Mouse (Mus musculus) embryonic facial prominence, embryonic 14.5 days (tissue): Measurements from ENCODE around the gene Aldh1a1. TPM values are rescaled to one million over a fixed set of nuclear protein-coding genes. Genes with fewer than 3 reads are reported as not detected.

Experiments used
- ATAC-seq: fragments of 200-750 bp; cut with Nextera tagmentation; 2 replicates; pipeline ENCODE4 v1.8.0; 2017; ENCODE audit warnings: low read depth, moderate number of reproducible peaks, moderate TSS enrichment
- DNase-seq: peaks from one replicate; pipeline ENCODE4 v3.0.0-alpha.2; 2015; ENCODE audit warnings: low spot score
- H3K27ac ChIP-seq: fragments of 300-500 bp; sonication (generic); replicated peaks from 2 replicates; pipeline ENCODE4 v1.5.1; 2014; ENCODE audit warnings: low read depth, mild to moderate bottlenecking, low read length, moderate library complexity
- H3K27me3 ChIP-seq: fragments of 300-500 bp; sonication (generic); replicated peaks from 2 replicates; pipeline ENCODE4 v1.6.1; 2014; ENCODE audit warnings: low read length; ENCODE audit not compliant: control insufficient read depth, insufficient read depth
- H3K36me3 ChIP-seq: fragments of 300-500 bp; sonication (generic); 2 replicates; pipeline ENCODE4 v1.6.1; 2014; ENCODE audit warnings: low read length, mixed read lengths; ENCODE audit not compliant: control insufficient read depth, insufficient read depth
- H3K4me1 ChIP-seq: fragments of 300-500 bp; sonication (generic); 2 replicates; pipeline ENCODE4 v1.6.1; 2014; ENCODE audit warnings: antibody characterized with exemption, low read length; ENCODE audit not compliant: control insufficient read depth, insufficient read depth
- H3K4me2 ChIP-seq: fragments of 300-500 bp; sonication (generic); 2 replicates; pipeline ENCODE4 v1.6.1; 2014; ENCODE audit warnings: low read depth, mild to moderate bottlenecking, low read length, moderate library complexity, mixed read lengths
- H3K4me3 ChIP-seq: fragments of 300-500 bp; sonication (generic); 2 replicates; pipeline ENCODE4 v1.5.1; 2014; ENCODE audit warnings: low read depth, mild to moderate bottlenecking, low read length
- H3K9ac ChIP-seq: fragments of 300-500 bp; sonication (generic); 2 replicates; pipeline ENCODE4 v1.6.1; 2014; ENCODE audit warnings: low read depth, mild to moderate bottlenecking, low read length, moderate library complexity, mixed read lengths
- H3K9me3 ChIP-seq: fragments of 300-500 bp; sonication (generic); 2 replicates; pipeline ENCODE4 v1.6.1; 2016; ENCODE audit warnings: low read length; ENCODE audit not compliant: control insufficient read depth
- WGBS: fragments of 180-500 bp; shearing (Covaris S2); extraction: QIAGEN DNeasy Blood & Tissue Kit; methylation state at CpG from one replicate; pipeline ENCODE4 v1.1.7; 2014; 5-methylcytosine and 5-hydroxymethylcytosine counted together
- polyA plus RNA-seq: library from polyadenylated mRNA; unstranded; fragments of >200 nt; fragmentation: Nextera tagmentation; extraction: Ambion mirVana; gene quantifications from 2 replicates; pipeline ENCODE4 v1.2.1, GENCODE M21; 2014

Aldh1a1 gene
- polyA plus RNA-seq, 1 experiment from 2014 or later, result 11.1 TPM

DNA sequence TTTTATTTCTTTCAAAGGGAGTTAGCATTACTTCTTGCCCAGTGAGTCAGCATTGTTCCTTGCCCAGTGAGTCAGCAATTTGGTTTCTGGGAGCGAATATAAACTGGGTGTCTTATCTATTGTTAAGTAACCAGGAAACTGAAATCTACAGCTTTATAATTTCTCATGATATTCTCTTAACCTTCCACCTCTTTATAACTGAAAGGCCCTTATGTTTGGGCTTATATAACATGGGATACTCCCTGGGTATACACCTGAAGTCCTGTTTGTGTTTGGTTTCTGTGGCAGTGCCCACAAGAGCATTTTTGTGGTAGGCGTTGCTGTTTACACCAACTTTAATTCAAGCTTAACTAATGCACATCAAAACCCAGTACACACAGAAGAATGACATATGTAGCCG lies 66.4 kb downstream of the Aldh1a1 start:
- no peak overlapping the region for H3K4me3 ChIP-seq
- H3K9me3 ChIP-seq, result no peaks in the 10 kb centered on the region
- no peaks in the 10 kb centered on the region for H3K4me1 ChIP-seq
- DNase-seq, result no peak
- 81% methylated on average over 3 of the region's 3 CpGs for WGBS
- ATAC-seq, result no peak
- H3K4me2 ChIP-seq, result no peak overlapping the region
- H3K36me3 ChIP-seq, result no peaks in the 10 kb centered on the region
- no peak overlapping the region for H3K9ac ChIP-seq
- H3K27ac ChIP-seq, result no peak overlapping the region
- no peaks in the 10 kb centered on the region for H3K27me3 ChIP-seq

GRCm38 (mm10) chr19:20559952-20560351 lies 67.4 kb downstream of the Aldh1a1 start:
- WGBS, result 80% methylated on average over 2 of the region's 2 CpGs
- H3K27ac ChIP-seq, result no peak overlapping the region
- H3K9ac ChIP-seq, result no peak overlapping the region
- no peaks in the 10 kb centered on the region for H3K27me3 ChIP-seq
- H3K4me3 ChIP-seq, result no peak overlapping the region
- no peaks in the 10 kb centered on the region for H3K9me3 ChIP-seq
- no peak for DNase-seq
- no peaks in the 10 kb centered on the region for H3K4me1 ChIP-seq
- no peak for ATAC-seq
- H3K36me3 ChIP-seq, result no peaks in the 10 kb centered on the region
- no peak overlapping the region for H3K4me2 ChIP-seq

DNA sequence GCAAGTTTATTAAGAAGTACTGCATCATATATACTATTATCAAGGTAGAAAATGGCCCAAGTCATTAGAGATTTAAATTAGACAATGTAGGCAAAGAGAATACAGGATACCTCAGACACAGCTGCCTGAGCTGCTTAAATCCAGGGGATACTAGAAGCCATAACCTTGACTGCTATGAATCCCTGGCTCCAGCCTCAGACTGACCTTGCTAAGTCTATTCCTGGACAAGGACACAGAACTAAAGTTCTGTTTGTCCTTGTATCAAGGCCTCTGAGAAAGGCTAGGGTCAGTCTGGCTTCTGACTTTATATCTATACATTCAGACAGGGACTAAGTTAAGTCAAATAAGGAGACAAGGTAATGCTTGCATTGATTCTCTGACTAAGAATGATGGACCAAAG lies 69.9 kb downstream of the Aldh1a1 start:
- Histone ChIP-seq H3K9me3 (no peaks in the 10 kb centered on the region), H3K36me3 (no peaks in the 10 kb centered on the region), H3K4me1 (no peaks in the 10 kb centered on the region), H3K4me3 (no peak overlapping the region), H3K27me3 (no peaks in the 10 kb centered on the region), H3K9ac (no peak overlapping the region), H3K27ac (no peak overlapping the region), H3K4me2 (no peak overlapping the region)
- DNase-seq (no peak), ATAC-seq (no peak)

- ATAC-seq, result no peak
- Histone ChIP-seq H3K4me3 (no peak overlapping the region), H3K27ac (no peak overlapping the region), H3K9me3 (no peaks in the 10 kb centered on the region), H3K36me3 (no peaks in the 10 kb centered on the region), H3K9ac (no peak overlapping the region), H3K4me2 (no peak overlapping the region), H3K4me1 (no peaks in the 10 kb centered on the region), H3K27me3 (no peaks in the 10 kb centered on the region)
- whole genome bisulfite sequencing, result 66% methylated on average over 4 of the region's 4 CpGs
- no peak for DNase-seq
Observed at GRCm38 (mm10) chr19:20566294-20566693, 73.8 kb downstream of the Aldh1a1 start.

GRCm38 (mm10) chr19:20567039-20567438 lies 74.5 kb downstream of the Aldh1a1 start:
- H3K27ac ChIP-seq, result no peak overlapping the region
- no peaks in the 10 kb centered on the region for H3K36me3 ChIP-seq
- no peak overlapping the region for H3K4me3 ChIP-seq
- no peak overlapping the region for H3K4me2 ChIP-seq
- H3K27me3 ChIP-seq, result no peaks in the 10 kb centered on the region
- WGBS, result 96% methylated on average over 2 of the region's 2 CpGs
- H3K9me3 ChIP-seq, result no peaks in the 10 kb centered on the region
- H3K9ac ChIP-seq, result no peak overlapping the region
- H3K4me1 ChIP-seq, result no peaks in the 10 kb centered on the region
- no peak for ATAC-seq
- DNase-seq, result no peak

DNA sequence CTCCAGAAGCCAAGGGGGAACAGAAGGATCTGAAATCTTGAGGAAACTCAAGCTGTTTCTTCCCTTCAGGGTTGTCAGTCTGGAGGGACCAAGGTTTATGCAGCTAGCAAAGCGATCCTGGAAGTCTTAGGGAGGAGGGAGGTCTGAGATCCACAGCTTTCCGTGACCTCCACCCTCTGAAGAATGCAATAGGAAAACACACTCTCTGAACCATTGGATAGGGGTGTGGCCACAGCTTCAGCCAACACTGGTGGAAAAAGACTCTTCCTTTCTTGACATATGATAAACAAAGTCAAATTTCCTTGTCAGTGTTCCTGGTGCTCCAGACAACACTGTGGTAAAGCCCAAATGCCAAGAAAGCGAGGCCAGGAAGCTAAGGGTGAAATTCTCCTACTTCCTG lies 84.5 kb downstream of the Aldh1a1 start:
- 67% methylated on average over 3 of the region's 3 CpGs for WGBS
- H3K9me3 ChIP-seq, result no peaks in the 10 kb centered on the region
- H3K4me3 ChIP-seq, result no peak overlapping the region
- ATAC-seq (no peak), DNase-seq (no peak)
- H3K36me3 ChIP-seq, result no peaks in the 10 kb centered on the region
- H3K4me1 ChIP-seq, result no peaks in the 10 kb centered on the region
- no peak overlapping the region for H3K4me2 ChIP-seq
- no peaks in the 10 kb centered on the region for H3K27me3 ChIP-seq
- H3K27ac ChIP-seq, result no peak overlapping the region
- no peak overlapping the region for H3K9ac ChIP-seq

DNA sequence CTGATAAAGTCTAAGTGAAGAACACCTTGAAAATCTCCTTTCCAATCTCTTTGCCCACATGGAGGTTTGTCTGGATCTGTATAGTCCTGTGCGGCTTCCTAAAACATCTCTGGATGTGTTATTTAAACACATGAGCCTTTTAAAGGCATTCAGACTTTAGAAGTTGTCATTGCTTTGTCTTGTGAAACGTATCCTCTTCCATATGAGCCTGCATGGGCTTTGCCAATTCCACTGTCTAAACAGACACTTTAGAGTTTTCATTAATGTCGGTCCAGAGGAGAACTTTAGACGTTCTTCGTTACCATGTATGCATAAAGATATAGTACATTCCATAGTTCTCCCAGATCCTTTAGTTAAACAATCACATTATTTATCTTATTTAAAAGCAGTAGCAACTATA lies 84.9 kb downstream of the Aldh1a1 start:
- Histone ChIP-seq H3K27ac (no peak overlapping the region), H3K4me3 (no peak overlapping the region)

DNA sequence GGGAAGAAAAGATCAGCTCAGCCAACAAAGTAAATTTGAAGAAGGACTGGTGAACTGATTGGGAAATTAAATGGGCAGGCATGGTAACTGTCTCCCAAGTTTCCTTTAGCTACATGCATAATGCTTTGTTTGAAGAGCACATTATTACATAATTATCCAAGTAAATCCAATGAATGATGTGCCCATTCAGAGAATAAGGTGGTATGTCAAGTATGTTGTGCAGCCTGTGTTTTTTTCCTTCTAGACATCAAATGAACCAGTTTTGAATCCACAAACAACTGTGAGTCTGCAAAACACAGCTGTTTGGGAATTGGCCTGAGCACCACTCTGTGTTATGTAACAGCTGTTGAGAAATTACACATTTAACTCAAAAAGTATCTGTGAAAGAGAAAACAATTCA lies 107.4 kb downstream of the Aldh1a1 start:
- no peak overlapping the region for H3K4me3 ChIP-seq
- no peaks in the 10 kb centered on the region for H3K36me3 ChIP-seq
- no peak overlapping the region for H3K27ac ChIP-seq
- H3K27me3 ChIP-seq, result no peaks in the 10 kb centered on the region
- no peaks in the 10 kb centered on the region for H3K4me1 ChIP-seq
- ATAC-seq (no peak), DNase-seq (peak; percentile 10)
- no peak overlapping the region for H3K9ac ChIP-seq
- H3K4me2 ChIP-seq, result no peak overlapping the region
- no peaks in the 10 kb centered on the region for H3K9me3 ChIP-seq

More for the DNA sequence above, 84.9 kb downstream of the Aldh1a1 start:
- ATAC-seq (no peak), DNase-seq (no peak)
- no peak overlapping the region for H3K9ac ChIP-seq
- no peaks in the 10 kb centered on the region for H3K36me3 ChIP-seq
- WGBS, result 71% methylated on average over 5 of the region's 5 CpGs
- no peaks in the 10 kb centered on the region for H3K9me3 ChIP-seq
- no peaks in the 10 kb centered on the region for H3K4me1 ChIP-seq
- H3K27me3 ChIP-seq, result no peaks in the 10 kb centered on the region
- no peak overlapping the region for H3K4me2 ChIP-seq

DNA sequence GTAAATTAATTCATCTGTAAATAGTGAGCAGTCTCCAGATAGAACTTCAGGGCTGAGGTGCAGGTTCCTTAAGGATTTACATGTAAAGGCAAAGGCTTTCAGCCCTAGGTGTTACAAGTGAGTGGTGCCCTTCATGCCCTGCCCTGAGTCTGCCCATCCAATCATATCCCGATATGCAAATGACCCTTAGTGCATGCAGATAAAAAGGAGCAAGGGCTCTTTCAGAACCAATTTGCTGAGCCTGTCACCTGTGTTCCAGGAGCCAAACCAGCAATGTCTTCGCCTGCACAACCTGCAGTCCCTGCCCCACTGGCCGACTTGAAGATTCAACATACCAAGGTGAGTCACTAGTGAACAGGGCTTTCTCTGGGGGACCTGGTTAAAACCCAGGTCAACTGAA lies 109.2 kb downstream of the Aldh1a1 start:
- Histone ChIP-seq H3K27me3 (no peaks in the 10 kb centered on the region), H3K27ac (no peak overlapping the region), H3K9ac (no peak overlapping the region), H3K36me3 (no peaks in the 10 kb centered on the region), H3K4me1 (no peaks in the 10 kb centered on the region), H3K4me2 (no peak overlapping the region), H3K9me3 (no peaks in the 10 kb centered on the region), H3K4me3 (no peak overlapping the region)
- no peak for ATAC-seq
- DNase-seq, result peak; percentile 29
- WGBS, result 55% methylated on average over 3 of the region's 3 CpGs
